In the genomic region with DNA sequence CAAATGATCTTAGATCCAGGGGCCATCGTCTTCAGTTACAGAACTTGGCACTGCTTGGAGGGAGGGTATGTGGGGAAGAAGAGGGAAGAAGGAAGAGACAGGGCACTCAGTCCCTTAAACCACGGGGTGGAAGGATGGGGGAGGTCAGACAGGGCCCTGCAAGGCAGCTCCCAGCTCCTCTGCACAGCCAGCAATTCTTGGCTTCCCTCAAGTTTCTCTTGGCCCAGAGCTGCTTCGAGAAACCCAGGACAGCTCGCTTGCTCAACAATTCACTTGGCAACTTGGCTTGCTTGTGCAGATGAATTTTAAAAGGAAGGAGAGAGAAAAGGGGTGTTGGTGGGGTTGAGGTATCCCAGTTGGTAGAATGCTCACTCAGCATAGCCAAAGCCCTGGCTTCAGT, we compare ENCODE assay signal across 12 mouse cellular contexts.
A peak's percentile ranks its signal among the peaks of the same experiment; 100 is the strongest.
DNase-seq lines count a peak whose midpoint lies in the region; ATAC-seq and TF ChIP-seq lines count a peak whose summit lies in the region.
"Had no signal": no experiment of that assay in that cellular context is flagged by ENCODE, and none has a peak within 500 bp of the region (broad histone marks: within the 10 kb centered on the region; RNA-seq: fewer than 3 reads in every experiment).

No protein-coding gene starts in this region.

- H3K36me3 ChIP-seq in hindbrain, postnatal 0 days (ENCODE audit: insufficient read depth, low read length) = no peaks in the 10 kb centered on the region
- H3K36me3 ChIP-seq in hindbrain, embryonic 10.5 days = 0 out of 2 replicates have a peak, but pooled peaks cover 3% of the 10 kb centered on the region
- no peaks in the 10 kb centered on the region for H3K36me3 ChIP-seq in heart, embryonic 14.5 days (ENCODE audit: control insufficient read depth, insufficient read depth, low read length)
- no peaks in the 10 kb centered on the region for H3K36me3 ChIP-seq in lung, embryonic 16.5 days (ENCODE audit: control insufficient read depth, insufficient read depth, low read length)
- H3K36me3 ChIP-seq in forebrain, embryonic 10.5 days (replicated peaks) = no peaks in the 10 kb centered on the region
- no peaks in the 10 kb centered on the region for H3K36me3 ChIP-seq in forebrain, embryonic 14.5 days (ENCODE audit: control insufficient read depth, insufficient read depth, low read length)
- H3K36me3 ChIP-seq: limb, embryonic 12.5 days; neural tube, embryonic 13.5 days had no signal

- 47% methylated on average over 4 of the region's 4 CpGs for WGBS in hindbrain, postnatal 0 days
- WGBS in hindbrain, embryonic 10.5 days = 80% methylated on average over 4 of the region's 4 CpGs
- WGBS in heart, embryonic 14.5 days = 65% methylated on average over 4 of the region's 4 CpGs
- 45% methylated on average over 4 of the region's 4 CpGs for WGBS in lung, embryonic 16.5 days
- 81% methylated on average over 4 of the region's 4 CpGs for WGBS in forebrain, embryonic 10.5 days
- WGBS in forebrain, embryonic 14.5 days = 76% methylated on average over 4 of the region's 4 CpGs

- peak; percentile 42; the same call in 1 of the 2 replicates for ATAC-seq in hindbrain, postnatal 0 days
- ATAC-seq in heart, embryonic 14.5 days (ENCODE audit: insufficient number of reproducible peaks, insufficient read depth, low FRiP score, low read depth) = peak; percentile 43; the same call in 1 of the 2 replicates
- peak; percentile 82 for ATAC-seq in lung, embryonic 16.5 days (ENCODE audit: low read depth)
- no peak for ATAC-seq in forebrain, embryonic 14.5 days

- DNase-seq in hindbrain, postnatal 0 days (ENCODE audit: low spot score) = peak; percentile 53
- no peak for DNase-seq in hindbrain, embryonic 10.5 days (ENCODE audit: low spot score)
- peak; percentile 41 for DNase-seq in brain, adult 2 months (ENCODE audit: low read depth, low spot score)
- no peak for DNase-seq in forebrain, embryonic 10.5 days (ENCODE audit: extremely low spot score, low spot score)
- no peak for DNase-seq in forebrain, embryonic 14.5 days (ENCODE audit: low spot score)
- DNase-seq in embryo, embryonic 10.5 days (ENCODE audit: low spot score) = no peak
- DNase-seq: cerebellum, adult 18-20 months; thymus, adult 18-20 months had no signal

- TF ChIP-seq CTCF in hindbrain, postnatal 0 days (IDR thresholded peaks at IDR 0.05; ENCODE audit: low read depth) = no peak

- peaks cover 3% of the 10 kb centered on the region; the same call in 1 of the 2 replicates for H3K4me1 ChIP-seq in hindbrain, postnatal 0 days (ENCODE audit: insufficient read depth, low read length)
- H3K4me1 ChIP-seq in hindbrain, embryonic 10.5 days (replicated peaks) = peaks cover 13% of the 10 kb centered on the region
- peaks cover 4 to 5% of the 10 kb centered on the region in 2 experiments; a peak in 3 of 4 replicates for H3K4me1 ChIP-seq in heart, embryonic 14.5 days (ENCODE audit: control insufficient read depth in 2 of 2, insufficient read depth in 2 of 2, low read length in 2 of 2)
- peaks cover 15% of the 10 kb centered on the region for H3K4me1 ChIP-seq in lung, embryonic 16.5 days (replicated peaks; ENCODE audit: control insufficient read depth, insufficient read depth, low read length)
- H3K4me1 ChIP-seq in forebrain, embryonic 10.5 days = peaks cover 17% of the 10 kb centered on the region
- no peaks in the 10 kb centered on the region for H3K4me1 ChIP-seq in forebrain, embryonic 14.5 days (ENCODE audit: control insufficient read depth, insufficient read depth, low read length)

- H3K4me3 ChIP-seq in hindbrain, postnatal 0 days (ENCODE audit: low read length) = no peak overlapping the region
- H3K4me3 ChIP-seq in hindbrain, embryonic 10.5 days = no peak overlapping the region
- no peak overlapping the region for H3K4me3 ChIP-seq in heart, embryonic 14.5 days (ENCODE audit: control insufficient read depth in 1 of 2, insufficient read depth in 1 of 2, low read depth in 1 of 2, low read length in 2 of 2)
- H3K4me3 ChIP-seq in lung, embryonic 16.5 days (ENCODE audit: low read length) = no peak overlapping the region
- H3K4me3 ChIP-seq in forebrain, embryonic 10.5 days = no peak overlapping the region
- H3K4me3 ChIP-seq in forebrain, embryonic 14.5 days (ENCODE audit: low read depth, low read length) = no peak overlapping the region
- H3K4me3 ChIP-seq: limb, embryonic 12.5 days; neural tube, embryonic 13.5 days had no signal

- H3K27me3 ChIP-seq in hindbrain, postnatal 0 days (ENCODE audit: insufficient read depth, low read length) = no peaks in the 10 kb centered on the region
- H3K27me3 ChIP-seq in hindbrain, embryonic 10.5 days (ENCODE audit: insufficient read depth, poor library complexity, severe bottlenecking) = peaks cover 27% of the 10 kb centered on the region
- no peaks in the 10 kb centered on the region for H3K27me3 ChIP-seq in heart, embryonic 14.5 days (ENCODE audit: control insufficient read depth, insufficient read depth, low read length)
- no peaks in the 10 kb centered on the region for H3K27me3 ChIP-seq in lung, embryonic 16.5 days (ENCODE audit: control insufficient read depth, insufficient read depth, low read depth, low read length)
- peaks cover 24% of the 10 kb centered on the region for H3K27me3 ChIP-seq in forebrain, embryonic 10.5 days (ENCODE audit: poor library complexity, severe bottlenecking)
- H3K27me3 ChIP-seq in forebrain, embryonic 14.5 days (replicated peaks; ENCODE audit: control insufficient read depth, insufficient read depth, low read length) = no peaks in the 10 kb centered on the region
- H3K27me3 ChIP-seq: limb, embryonic 12.5 days; neural tube, embryonic 13.5 days had no signal

- no peak overlapping the region for H3K27ac ChIP-seq in hindbrain, postnatal 0 days
- H3K27ac ChIP-seq in hindbrain, embryonic 10.5 days = no peak overlapping the region
- peak overlapping the region in 1 of 2 experiments; percentile 39; a peak in 1 of 4 replicates for H3K27ac ChIP-seq in heart, embryonic 14.5 days (replicated peaks in 1 of 2; ENCODE audit: control insufficient read depth in 1 of 2, insufficient read depth in 1 of 2, low read depth in 2 of 2, low read length in 2 of 2)
- H3K27ac ChIP-seq in lung, embryonic 16.5 days (ENCODE audit: low read length) = peak overlapping the region; percentile 89
- H3K27ac ChIP-seq in forebrain, embryonic 10.5 days = no peak overlapping the region
- no peak overlapping the region for H3K27ac ChIP-seq in forebrain, embryonic 14.5 days (ENCODE audit: low read depth, low read length)
- H3K27ac ChIP-seq: limb, embryonic 12.5 days; neural tube, embryonic 13.5 days had no signal

- H3K9ac ChIP-seq in hindbrain, postnatal 0 days (replicated peaks; ENCODE audit: low read length) = no peak overlapping the region
- H3K9ac ChIP-seq in heart, embryonic 14.5 days (ENCODE audit: low read length) = no peak overlapping the region
- no peak overlapping the region for H3K9ac ChIP-seq in lung, embryonic 16.5 days (ENCODE audit: low read length)
- no peak overlapping the region for H3K9ac ChIP-seq in forebrain, embryonic 14.5 days (ENCODE audit: low read length)
- H3K9ac ChIP-seq: limb, embryonic 12.5 days; neural tube, embryonic 13.5 days had no signal

- H3K9me3 ChIP-seq in hindbrain, postnatal 0 days (ENCODE audit: low read length) = 0 out of 2 replicates have a peak, but pooled peaks cover 4% of the 10 kb centered on the region
- H3K9me3 ChIP-seq in hindbrain, embryonic 10.5 days = peaks cover 25% of the 10 kb centered on the region
- peaks cover 23% of the 10 kb centered on the region for H3K9me3 ChIP-seq in heart, embryonic 14.5 days (ENCODE audit: control insufficient read depth, low read length)
- peaks cover 19% of the 10 kb centered on the region for H3K9me3 ChIP-seq in lung, embryonic 16.5 days (ENCODE audit: control insufficient read depth, low read length)
- peaks cover 22% of the 10 kb centered on the region for H3K9me3 ChIP-seq in forebrain, embryonic 10.5 days
- H3K9me3 ChIP-seq in forebrain, embryonic 14.5 days (replicated peaks; ENCODE audit: control insufficient read depth, low read length) = 0 out of 2 replicates have a peak, but pooled peaks cover 6% of the 10 kb centered on the region
- H3K9me3 ChIP-seq: neural tube, embryonic 13.5 days had no signal

- H3K4me2 ChIP-seq in hindbrain, postnatal 0 days (ENCODE audit: low read depth, low read length) = no peak overlapping the region
- H3K4me2 ChIP-seq in heart, embryonic 14.5 days (ENCODE audit: low read length) = no peak overlapping the region
- no peak overlapping the region for H3K4me2 ChIP-seq in lung, embryonic 16.5 days (ENCODE audit: low read depth, low read length)
- H3K4me2 ChIP-seq in forebrain, embryonic 14.5 days (ENCODE audit: low read length) = no peak overlapping the region
- H3K4me2 ChIP-seq: limb, embryonic 12.5 days; neural tube, embryonic 13.5 days had no signal

Comparison
In these comparisons a context has a peak if more than half of its experiments do, and no peak if none do; other contexts are left out.
1. DNase-seq: peak in hindbrain, postnatal 0 days (single experiment) and brain, adult 2 months (single experiment); none in hindbrain, embryonic 10.5 days (single experiment), forebrain, embryonic 10.5 days (single experiment), forebrain, embryonic 14.5 days (single experiment) and embryo, embryonic 10.5 days (single experiment).